Mouse (Mus musculus) layer of hippocampus, adult 8-10 months (tissue): ENCODE data around the gene Brsk2. TPM values are rescaled to one million over a fixed set of nuclear protein-coding genes. Genes with fewer than 3 reads are reported as not detected.
A peak's percentile ranks its signal among the peaks of the same experiment; 100 is the strongest.
"Not testable (repeated sequence)": the region's sequence is repeated elsewhere in the genome, so short reads cannot be mapped to it uniquely, and the experiment has no call there.

ENCODE experiments used
- DNase-seq, 2 experiments: peaks; one replicate each; pipeline ENCODE4 v3.0.0; 2022; ENCODE audit warnings: low spot score in 2 of 2
- total RNA-seq, 4 experiments: library from RNA; stranded (reverse); gene quantifications; 2 replicates each; pipeline ENCODE4 v1.2.4; 2022

Gene Brsk2
- 100 to 1,000 TPM; 158 to 183 (median 169) TPM for total RNA-seq

- peak; percentile 96 to 97 for DNase-seq
Observed at GRCm38 (mm10) chr7:141948906-141949798, at the start of gene Brsk2. Brsk2 (plus strand) TSS chr7:141949751.

DNA sequence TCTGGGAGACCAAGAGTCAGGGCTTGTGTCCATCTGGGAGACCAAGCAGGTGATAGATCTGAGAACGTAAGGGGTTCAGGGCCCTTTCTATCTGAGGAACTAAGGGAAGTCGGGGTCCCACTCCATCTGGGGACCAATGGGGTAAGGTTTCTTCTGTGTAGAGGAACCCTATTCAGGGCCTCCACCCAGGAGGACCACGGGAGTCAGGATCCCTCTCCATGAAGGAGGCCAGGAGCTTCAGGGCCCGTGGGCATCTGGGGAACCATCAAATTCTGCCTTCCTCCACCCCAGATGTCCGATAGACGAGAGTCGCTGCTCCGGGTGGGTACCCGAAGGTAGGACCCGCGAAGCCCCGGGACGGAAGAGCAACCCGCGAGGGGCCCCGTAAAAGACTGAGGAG is 47.7 kb upstream of the Brsk2 start:
- no peak for DNase-seq

DNA sequence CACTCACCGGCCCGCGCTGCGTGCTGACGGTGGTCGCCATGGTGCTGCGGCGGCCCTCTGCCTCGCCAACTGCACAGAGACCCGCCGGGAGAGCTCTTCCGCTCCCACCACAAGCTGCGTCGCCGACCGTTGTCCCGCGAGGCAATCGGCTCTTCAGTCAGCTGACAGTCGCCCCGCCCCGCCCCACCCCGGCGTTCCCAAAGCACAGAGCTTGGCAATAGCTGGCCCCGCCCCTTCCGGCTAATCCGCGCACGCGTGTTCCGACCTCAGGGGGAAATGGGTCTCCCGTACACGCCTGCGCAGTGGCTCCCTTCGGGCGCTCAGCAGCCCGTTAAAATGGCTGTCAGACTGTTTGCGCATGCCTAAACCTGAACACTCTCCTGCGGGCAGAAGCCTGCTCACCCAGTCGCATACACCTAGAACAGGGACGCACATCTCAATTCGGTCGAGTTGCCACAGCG is 47.3 kb upstream of the Brsk2 start:
- DNase-seq, result peak; percentile 97 to 98

DNA sequence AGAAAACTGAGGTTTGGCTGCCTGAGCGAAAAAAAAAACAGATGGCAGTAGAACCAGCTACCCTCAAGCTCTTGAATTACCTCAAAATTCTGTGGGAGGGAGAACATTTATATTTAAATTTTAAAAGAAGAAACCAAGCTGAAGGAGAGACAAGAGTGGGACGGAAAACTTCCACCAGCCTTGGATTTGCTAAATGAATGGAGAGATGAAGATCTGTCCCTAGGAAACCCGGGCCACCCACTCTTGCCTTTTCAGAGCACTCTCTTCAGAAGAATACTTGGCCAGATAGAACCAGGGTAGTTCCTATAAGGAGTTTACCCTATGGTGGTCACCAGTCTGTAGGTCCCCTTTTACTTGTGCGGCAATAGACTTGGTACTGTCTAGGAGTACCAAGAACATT is 46.8 kb upstream of the Brsk2 start:
- no peak for DNase-seq

- DNase-seq, result peak; percentile 28 to 48
Observed at GRCm38 (mm10) chr7:141908591-141908990, 41.0 kb upstream of the Brsk2 start.

GRCm38 (mm10) chr7:141911305-141911704 is 38.2 kb upstream of the Brsk2 start:
- no peak for DNase-seq

GRCm38 (mm10) chr7:141918407-141918806 is 31.1 kb upstream of the Brsk2 start, which contains the start of gene Tollip:
Tollip (minus strand) TSS chr7:141918507.
- no peak for DNase-seq

DNA sequence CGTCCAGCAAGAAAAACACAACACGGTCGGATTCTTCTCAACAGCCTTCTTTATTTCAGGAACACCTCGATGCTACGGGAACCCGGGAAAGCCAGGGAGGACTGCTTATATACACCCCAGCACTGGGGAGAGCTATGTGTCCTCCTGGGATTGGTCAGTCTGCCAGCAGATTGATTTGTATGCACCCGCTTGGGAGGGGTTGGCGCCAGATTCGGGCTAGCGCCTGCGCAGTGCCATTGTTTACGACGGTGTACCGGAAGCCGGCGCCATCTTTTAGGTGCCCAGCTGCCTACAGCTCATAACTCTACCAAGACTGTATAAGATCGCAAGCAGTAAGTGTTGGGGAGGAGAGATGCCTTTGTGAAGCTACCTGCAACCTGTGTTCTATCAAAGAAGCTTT is 25.4 kb upstream of the Brsk2 start:
- not testable (repeated sequence) for DNase-seq

- DNase-seq, result peak in 1 of 2 experiments; percentile 71
Observed at GRCm38 (mm10) chr7:141924917-141925316, 24.6 kb upstream of the Brsk2 start.

- no peak for DNase-seq
Observed at GRCm38 (mm10) chr7:141928642-141929041, 20.9 kb upstream of the Brsk2 start.

- no peak for DNase-seq
Observed at GRCm38 (mm10) chr7:141934128-141934898, 15.2 kb upstream of the Brsk2 start.

DNA sequence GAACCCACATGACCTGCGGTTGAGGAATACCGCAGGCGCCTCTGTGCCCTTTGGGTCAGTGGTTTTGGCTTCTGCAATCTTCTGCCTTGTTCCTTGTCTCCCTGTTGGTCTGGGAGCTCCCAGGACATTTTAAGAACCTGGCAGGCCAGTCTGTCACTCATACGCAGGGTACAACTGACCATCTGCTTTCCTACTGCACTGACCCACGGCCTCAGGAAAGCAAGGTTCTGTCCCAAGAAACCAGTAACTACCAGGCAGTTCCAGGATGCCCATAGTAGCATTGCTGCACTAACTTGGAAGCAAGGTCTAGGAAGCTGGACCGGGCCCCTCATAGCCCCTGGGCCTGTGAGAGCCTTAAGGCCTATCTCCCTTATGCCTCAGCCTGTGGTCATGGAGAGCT is 14.6 kb upstream of the Brsk2 start:
- no peak for DNase-seq

- no peak for DNase-seq
Observed at GRCm38 (mm10) chr7:141943444-141943843, 6.1 kb upstream of the Brsk2 start.

DNA sequence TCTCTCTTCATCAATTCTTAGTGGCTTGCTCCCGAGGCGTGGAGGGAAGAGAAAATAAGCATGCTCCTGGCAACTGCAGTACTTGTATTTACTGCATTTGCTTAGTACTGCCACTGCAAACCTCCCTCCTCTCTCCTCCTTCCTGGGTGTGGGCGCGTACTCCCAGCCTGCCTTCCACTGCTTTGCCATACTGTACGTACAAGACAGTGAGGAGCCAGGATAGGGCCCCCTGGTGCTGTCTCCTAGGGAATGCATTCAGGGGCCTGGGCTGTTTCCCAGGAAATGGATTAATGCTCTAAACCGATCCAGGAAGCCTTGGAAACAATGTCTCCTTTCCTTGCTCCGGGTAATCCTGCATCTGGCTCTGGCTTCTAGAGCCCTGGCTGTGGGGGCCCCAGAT is 3.6 kb upstream of the Brsk2 start:
- DNase-seq, result peak; percentile 83 to 85

- no peak for DNase-seq
Observed at GRCm38 (mm10) chr7:141947512-141947911, 2.0 kb upstream of the Brsk2 start.

DNA sequence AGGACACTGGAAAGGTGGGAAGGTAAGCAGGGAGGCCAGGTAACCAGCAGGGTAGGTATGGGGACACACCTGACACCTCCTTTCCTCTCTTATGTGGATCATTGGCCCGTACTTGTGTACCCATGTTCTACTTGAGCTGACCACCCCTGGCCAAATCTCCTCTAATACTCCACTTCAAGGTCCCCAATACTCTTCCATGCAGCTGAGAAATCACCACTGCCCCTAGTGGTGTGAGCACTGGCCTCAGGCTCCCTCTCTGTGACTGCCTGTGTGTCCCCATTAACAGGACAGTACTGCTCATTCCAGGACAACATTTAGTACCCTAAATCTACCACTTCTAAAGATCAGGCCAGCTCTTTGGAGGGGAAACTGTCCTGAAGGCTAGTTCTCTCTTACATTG is 1.5 kb upstream of the Brsk2 start:
- no peak for DNase-seq

GRCm38 (mm10) chr7:141949799-141950103 is 200 bp downstream of the Brsk2 start:
- DNase-seq, result no peak

- DNase-seq, result no peak
Observed at GRCm38 (mm10) chr7:141950104-141951013, 808 bp downstream of the Brsk2 start.

DNA sequence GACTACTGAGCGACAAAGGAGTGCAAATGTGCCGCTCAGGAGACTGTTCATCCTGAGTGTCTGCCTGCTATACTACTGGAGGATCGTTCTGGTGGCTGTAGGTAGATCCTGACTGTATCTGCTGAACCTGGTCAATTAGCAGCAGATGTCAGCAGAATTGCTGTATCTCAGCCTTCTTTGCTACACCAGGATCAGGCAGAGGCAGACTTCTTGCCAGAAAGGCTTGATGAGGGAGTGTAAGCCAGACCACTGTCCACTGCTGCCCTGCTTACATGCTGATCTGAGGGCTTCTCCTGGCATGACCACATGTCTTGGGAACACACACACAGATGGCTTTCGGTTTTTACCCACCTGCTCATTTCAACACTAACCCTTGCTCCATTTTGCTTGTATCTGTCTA is 2.3 kb downstream of the Brsk2 start:
- DNase-seq, result no peak

- DNase-seq, result no peak
Observed at GRCm38 (mm10) chr7:141952920-141953319, 3.4 kb downstream of the Brsk2 start.

DNA sequence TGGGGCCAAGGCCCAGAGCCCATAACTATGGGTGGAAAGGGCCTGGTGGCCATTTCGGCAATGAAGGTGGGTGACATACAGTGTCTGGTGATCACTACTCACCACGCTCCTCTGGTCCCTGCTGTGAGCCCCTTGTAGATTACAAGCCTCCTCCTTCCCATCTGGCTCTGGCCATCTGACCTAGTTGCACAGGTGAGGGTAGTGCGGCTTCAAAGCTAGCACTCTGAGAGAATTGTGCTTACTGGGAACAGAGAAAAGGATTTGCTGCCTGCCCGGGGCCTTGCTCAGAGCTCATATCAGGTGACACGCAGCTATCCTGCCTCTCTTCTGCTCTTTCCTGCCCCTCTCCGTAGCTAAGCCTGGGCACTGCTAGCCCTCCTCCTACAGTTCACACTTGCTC is 4.1 kb downstream of the Brsk2 start:
- no peak for DNase-seq
